Mouse (Mus musculus) brain, embryonic 14.5 days (tissue): Measurements from ENCODE around the gene 2610507B11Rik.

Source experiments
- CTCF ChIP-seq: fragments of 200-500 bp; IDR thresholded peaks from 2 replicates; pipeline ENCODE4 v1.5.1; 2012; ENCODE audit warnings: inconsistent platforms, mild to moderate bottlenecking, moderate library complexity, borderline replicate concordance; ENCODE audit not compliant: insufficient read depth, insufficient read length; ENCODE audit errors: extremely low read depth
- POLR2A ChIP-seq: fragments of 200-500 bp; IDR thresholded peaks from 2 replicates; pipeline ENCODE4 v1.6.1; 2012; ENCODE audit warnings: mild to moderate bottlenecking, inconsistent platforms, borderline replicate concordance; ENCODE audit not compliant: poor library complexity, insufficient read depth, insufficient read length, severe bottlenecking; ENCODE audit errors: extremely low read depth

- TF ChIP-seq CTCF (no peak), POLR2A (no peak)
Observed at GRCm38 (mm10) chr11:78322076-78322831, 60.7 kb downstream of the 2610507B11Rik start.
